Mouse (Mus musculus) heart, adult 11 months (tissue): Measurements from ENCODE around the gene Npr3.

Source experiments
- DNase-seq: peaks from one replicate; pipeline ENCODE4 v3.0.0; 2022

Npr3 gene

DNA sequence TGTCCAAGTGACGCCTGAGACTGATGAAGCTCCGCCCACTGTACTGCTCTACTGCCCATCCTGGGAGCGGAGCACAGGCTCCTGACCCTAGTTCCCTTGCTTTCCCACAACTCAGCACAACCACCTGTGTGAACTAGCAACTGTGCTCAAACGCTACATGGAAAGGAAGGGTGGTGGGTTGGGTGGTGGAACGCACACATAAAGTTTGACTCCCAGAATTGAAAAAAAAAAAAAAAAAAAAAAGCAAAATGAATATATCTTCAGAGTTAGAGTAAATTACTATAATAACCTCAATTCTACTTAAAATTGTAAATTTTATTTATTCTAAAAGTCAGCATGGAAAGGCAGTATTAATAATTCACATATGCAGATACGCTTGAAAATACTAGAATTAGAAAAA lies 25.3 kb downstream of the Npr3 start:
- no peak for DNase-seq

DNA sequence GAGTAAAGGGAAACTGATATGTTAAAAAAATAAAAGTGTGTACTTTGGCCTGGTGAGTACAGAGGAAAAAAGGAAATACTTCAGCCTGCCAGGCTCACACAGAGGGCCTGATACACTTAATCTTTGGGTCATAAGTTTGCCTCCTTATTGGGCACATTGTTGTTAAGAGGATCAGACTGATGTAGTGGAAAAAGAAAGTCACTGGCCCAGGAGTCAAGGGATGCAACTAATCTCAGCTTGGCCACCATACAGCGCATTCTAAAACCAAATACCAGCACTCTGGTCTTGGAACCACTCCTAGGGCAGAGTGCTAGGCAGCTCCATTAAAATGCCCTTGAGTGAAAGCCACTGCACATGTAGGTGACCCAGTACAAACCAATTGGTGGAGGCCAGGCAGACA lies 28.8 kb downstream of the Npr3 start:
- DNase-seq = peak; percentile 97

DNA sequence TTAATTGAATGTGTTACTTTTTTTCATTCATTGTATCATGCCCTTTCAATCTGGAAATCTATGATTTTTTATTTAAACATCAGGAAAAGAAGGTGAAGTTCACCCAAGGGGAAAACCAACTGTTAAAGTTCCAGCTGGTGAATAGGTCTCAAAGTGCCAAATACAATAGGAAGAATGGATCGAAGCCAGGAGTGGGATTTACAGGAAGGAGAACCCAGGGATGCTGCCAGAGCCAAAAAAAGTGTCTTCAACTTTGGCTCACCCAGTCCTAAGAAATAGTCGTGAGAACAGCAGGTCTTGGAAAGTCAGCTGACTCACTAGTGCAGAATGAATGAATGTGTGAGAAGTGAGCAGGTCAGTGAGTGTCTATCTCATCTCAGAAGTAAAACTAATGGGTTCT lies 29.8 kb downstream of the Npr3 start:
- DNase-seq = peak; percentile 92

DNA sequence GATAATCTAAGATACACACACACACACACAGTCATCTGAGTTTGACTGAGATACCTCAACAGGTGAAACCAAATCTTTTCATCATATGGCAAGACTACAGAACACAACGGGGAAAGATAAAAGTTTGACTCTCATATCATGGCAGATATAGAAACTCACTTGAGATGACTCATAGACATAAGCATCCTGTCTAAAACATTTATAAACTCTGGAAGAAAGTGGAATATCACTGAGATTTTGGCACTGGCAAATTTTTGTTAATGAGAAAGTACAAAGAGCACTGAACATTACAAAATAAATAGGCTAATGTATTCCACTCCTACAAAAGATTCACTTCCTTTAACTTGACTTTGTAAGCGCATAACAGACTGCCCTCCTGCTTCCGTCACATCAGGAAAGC lies 40.2 kb downstream of the Npr3 start:
- DNase-seq = no peak

DNA sequence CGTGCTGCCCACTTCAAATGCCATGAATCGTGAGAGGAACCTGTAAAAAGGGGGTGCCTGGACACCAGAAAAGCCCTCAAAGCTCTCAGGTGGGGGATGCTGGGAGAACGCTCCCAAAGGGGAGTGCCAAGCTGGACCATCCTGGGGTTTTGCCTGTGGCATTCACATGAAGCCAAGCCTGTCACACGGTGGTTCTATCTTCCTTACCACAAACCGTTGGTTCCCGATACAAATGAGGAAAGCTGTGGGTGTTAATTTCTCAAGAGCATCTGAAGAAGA lies 43.6 kb downstream of the Npr3 start:
- no peak for DNase-seq

DNA sequence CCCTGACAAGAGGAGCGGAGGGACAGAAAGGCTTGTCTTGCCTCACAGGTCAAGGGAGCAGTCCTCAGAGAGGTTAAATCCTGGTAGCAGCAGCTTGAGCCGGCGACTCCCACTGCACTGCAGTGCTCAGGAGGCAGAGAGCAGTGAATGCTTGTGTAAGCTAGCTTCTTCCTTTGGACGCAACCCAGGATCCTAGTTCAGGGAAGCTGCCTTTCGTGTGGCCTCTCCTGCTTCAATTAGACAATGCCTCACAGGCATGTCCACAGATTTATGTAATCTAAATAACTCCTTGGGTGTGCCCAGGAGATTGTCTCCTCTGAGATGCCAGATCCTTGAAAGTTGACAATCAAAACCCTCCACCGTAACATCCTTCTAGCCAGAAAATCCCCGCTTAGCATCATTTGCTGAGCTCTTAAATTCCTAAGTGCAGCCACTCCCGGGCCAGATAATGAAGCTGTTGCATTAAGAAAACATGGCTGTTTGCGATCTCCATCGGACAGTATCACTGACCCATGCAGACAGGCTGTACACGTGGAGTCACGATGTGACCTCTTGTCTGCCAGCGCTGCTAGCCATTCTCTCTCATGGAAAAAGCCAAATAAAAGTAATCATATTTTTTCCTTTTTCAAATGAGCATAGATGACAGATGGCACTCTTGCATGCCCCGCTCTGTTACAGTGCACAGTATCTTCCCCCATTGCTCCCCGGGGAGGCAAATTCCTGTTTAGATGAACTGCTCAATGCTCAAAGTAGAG lies 44.1 kb downstream of the Npr3 start:
- no peak for DNase-seq

DNA sequence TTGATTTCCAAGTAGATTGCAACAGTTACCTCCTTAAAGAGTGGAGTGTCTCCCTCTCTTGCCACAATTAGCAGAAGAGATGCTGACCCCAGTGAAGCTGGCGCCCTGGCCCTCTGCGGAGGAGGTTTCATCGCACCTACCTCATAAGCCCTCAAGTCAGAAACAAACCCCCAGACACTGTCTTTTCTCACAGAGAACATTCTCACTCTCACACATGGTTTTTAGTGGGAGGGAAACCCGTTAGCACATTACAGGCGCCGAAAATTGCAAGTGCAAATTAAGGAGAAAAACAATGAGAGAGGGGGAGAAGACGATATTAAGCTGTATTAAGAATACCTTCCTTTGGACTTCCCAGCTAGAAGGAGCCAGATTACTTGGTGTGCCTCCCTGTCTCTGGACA lies 44.8 kb downstream of the Npr3 start:
- no peak for DNase-seq

DNA sequence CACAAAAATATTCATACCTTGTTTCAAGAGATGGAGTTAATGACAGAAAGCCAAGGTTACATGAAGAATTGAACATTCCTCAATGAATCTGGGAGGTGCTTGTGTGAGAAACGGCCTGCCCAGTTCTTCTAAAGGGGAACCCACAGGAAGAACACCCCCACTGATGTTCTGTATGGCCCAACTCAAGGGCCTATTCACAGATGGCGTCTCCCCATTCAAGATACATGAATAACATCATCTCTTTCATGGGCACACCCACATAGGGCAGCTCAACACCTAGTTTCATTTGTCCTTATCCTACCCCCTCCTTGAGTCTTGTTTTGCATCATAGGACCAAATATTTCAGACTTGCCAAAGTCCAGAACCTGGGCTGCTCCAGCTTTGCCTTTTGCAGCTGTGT lies 46.8 kb downstream of the Npr3 start:
- no peak for DNase-seq

DNA sequence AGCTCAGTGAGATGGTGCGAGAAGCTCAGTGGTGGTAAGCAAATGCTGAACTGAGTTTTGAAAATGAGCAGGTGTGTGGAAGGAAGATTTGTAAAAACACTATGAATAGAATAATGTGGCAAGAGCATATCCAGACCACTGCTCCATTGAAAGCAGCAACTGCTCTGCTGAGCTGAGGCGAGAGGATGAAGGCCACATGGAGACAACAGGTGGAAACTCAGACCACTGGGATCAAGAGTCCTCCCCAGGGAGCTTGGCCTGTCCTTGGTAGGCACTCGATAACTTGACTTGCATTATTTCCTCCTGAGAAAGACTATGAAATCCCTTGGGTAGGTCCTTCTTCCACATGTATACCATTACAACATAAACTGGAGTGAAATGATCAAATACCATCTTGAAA lies 47.3 kb downstream of the Npr3 start:
- peak; percentile 51 for DNase-seq

DNA sequence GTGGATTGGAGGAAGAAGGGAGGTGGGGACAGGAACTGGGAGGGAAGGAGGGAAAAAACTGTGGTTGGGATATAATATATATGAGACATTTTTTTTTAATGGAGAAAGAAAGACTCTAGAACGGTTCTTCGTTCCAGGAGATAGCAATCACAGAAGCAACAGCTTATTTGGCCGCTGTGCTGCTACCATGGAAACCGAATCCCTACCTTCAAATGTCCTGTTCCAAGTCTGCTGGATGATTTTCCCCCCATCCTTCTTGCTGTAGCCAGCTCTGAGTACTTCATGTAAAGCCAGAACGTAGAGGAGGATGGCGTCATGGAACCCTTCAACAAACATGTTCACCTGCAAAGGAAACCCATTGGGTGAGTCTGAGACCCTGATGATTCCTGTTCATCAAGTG lies 48.7 kb downstream of the Npr3 start:
- peak; percentile 54 for DNase-seq

DNA sequence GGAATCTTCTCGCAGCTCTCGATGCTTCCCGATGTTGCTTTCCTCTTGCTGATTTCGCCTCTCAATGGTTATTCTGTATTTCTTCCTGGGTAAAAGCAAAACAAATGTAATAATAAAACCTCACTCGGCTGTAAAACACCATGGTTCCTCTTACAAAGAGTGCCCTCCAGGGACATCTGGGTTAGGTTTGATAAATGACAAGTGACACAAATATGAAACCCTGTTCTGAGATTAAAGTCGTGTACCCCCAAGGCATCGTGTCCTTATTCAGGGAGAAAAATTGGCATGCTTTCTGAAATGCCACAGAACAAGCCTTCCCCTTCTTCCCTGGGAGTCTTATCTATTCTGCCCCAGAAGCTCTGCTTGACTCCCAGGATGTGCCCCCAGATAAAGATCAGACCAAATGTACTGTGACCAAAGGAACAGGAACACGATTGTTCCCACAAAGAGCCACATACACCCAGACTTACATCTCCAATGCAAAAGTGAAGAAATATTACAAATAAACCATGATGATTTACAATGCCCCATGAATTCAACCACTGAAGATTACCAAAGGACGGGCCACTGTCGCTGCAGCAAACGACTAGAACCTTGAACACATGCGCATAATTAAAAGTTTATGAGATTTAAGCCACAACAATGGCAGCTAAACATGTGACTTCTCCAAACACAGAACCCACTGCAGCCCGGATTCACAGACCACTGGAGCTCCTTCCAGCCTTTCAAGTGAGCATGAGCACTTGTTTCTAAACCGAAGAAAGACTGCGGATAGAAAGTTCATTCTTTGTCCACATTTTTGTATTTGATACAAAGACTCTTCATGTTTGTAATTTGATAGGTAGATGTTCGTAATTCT lies 61.7 kb downstream of the Npr3 start:
- DNase-seq = peak; percentile 44

DNA sequence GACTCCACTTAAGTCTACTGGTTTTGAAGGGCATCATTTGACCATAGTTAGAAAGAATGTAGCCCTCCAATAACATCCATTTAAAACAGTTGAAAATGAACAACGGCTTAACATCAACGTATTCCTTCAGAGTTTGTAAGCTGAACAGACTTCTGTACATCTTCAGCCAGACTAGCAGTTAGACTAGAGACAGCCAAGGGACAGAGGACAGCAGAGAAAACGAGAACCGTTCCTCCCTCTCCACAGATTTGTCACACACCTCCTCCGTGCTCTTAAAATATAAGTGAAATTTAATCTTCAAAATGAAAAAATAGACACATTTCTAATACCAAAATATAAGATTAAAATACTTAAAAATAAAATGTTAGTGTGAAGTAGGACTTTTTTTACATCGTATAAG lies 63.0 kb downstream of the Npr3 start:
- DNase-seq = peak; percentile 30

DNA sequence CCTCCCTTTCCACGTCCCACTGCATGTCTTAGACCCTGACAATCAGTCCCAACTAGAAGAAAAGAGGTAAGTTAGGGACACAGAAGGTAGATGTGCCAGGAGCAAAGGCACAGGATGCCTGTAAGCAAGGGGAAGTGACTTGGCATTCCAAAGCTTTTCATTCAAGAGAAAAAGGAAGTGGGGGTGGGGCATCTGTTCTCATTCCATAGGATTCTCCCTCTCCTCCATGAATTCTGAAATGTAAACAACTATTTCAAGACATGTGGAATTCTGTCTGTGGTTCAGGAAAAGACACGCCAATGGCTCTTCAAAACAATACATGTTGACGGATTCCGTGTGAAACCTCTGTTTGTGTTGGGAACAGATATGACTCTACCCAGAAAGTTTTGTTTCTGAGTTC lies 65.3 kb downstream of the Npr3 start:
- DNase-seq = no peak

DNA sequence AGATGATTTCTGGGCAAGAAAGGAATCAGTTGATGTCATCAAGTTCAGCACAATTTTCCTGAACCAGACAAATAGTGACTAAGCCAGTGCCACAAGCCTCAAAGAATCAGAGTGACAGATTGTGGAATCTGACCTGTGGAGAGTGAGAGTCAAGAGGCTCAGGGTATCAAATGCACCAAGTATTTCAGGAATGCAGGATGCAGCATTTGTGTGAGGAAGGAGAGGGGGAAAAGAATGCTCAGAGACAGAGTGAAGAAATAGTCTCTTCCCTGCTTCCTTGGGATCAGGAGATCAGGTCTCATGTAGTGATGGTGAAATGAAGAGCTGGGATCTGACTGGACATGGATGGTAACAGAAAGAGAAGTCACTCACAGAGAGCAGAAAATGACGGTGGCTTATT lies 71.2 kb downstream of the Npr3 start:
- DNase-seq = no peak

DNA sequence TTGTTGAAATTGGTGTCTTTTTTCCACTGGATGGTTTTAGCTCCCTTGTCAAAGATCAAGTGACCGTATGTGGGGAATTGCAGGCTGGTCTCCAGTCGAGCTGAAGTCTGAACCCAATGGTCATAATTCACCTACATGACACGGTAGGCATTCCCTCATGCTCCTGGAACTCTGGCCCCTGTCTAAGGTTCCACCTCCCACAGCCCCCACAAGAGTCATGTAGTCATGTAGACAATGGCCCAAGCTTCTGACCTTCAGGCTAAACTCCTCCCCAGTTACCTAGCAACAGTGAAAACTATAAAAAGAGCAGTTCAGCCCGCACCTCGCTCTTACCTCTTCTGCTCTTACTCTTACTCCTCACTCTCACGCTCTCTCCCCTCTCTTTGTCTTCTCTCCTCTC lies 84.7 kb downstream of the Npr3 start:
- DNase-seq = peak; percentile 37

DNA sequence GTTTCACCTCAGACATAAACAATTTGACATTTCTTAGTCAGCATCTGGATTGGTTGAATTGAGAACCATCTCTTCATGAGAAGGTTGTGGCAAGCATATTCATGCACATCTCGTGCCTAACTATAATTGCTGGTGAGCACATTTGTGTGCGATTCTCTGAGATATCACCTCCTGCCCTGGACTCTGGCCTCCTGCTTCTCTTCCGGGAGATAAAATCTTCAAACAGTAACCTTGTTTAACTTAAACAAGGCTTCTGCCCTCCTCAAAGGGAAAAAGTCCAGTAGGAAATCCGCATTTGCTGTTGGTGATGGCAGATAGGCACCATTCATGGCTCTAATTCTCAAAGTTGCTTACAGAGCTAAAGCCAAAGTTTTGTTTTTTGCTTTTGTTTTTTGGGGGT lies 91.5 kb downstream of the Npr3 start:
- peak; percentile 9 for DNase-seq

DNA sequence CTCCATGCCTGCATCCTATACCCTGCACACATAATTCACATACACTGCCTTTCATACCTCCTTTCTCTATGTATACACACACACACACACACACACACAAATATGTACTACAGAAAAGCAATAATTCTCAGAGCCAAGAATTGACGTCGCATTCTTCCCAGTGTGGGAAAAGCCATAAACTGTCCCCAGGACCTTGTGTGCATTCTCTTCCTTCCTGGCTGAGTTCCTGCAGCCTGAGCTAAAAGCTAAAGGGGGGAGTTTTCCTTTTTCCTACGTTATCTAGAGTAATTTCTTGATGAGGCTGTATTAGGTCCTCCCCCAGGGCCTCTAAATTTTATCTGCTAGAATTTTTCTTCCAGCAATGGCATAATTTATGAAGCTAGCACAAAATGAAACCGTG lies 103.5 kb downstream of the Npr3 start:
- peak; percentile 89 for DNase-seq

DNA sequence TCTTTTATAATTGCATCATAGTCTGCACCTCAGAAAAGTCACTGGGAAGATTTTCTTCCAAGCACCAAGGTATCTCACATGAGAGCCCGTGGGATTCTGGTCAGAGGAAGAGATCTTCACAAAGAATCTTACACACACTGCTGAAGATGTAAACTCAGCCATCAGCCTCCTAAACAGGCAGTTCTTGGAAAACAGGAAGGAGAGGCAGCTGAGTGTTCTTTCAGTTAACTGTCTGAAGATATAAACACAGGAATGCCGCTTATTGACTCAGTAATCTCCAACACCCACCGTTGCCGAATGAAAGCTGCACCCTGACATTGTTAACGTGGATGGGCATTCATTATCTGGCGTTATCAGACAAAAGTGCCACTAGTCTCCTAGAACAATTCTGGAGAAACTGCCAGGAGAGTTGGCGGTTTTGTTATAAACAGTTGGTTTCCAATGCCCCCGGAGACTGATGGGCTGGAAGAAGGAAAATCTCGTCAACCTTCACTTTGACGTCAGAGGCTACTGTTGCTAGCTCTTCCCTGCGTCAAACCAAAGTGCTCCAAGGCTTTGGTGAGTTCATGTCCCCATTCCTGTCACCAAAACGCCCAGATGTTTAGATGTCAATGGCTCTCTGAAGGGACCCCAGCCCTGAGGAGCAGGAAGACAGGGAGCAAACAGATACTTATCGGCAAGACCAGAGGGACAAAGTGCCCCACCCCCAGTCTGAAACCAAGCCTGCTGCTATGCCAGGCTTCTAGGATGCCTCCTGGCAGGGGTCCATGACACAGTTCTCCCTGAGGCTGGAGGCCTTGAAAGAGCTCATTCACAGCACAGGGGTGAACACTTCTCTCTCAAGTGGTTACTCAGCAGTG lies 105.0 kb downstream of the Npr3 start:
- peak; percentile 86 for DNase-seq

DNA sequence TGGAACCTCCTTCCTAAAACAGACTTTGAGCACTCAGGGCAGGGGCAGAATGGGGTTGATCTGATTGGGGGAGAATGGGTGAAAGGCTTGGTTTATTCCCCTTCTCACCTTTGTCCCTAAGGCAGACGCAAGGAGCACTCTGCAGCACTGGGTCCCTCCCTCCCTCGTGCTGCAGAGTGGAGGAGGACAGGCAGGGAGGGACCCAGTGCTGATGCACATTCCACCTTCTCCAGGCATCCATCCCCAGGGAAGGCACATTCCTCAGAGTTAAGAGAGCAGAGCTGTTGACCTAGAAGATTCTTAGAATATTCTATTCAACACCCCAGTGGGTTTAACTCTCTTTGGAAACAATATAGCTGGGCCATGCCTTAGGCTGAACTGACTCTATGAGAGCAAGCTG lies 112.5 kb downstream of the Npr3 start:
- no peak for DNase-seq
